Comparison of ENCODE assay signal across 9 mouse cellular contexts in the genomic region with DNA sequence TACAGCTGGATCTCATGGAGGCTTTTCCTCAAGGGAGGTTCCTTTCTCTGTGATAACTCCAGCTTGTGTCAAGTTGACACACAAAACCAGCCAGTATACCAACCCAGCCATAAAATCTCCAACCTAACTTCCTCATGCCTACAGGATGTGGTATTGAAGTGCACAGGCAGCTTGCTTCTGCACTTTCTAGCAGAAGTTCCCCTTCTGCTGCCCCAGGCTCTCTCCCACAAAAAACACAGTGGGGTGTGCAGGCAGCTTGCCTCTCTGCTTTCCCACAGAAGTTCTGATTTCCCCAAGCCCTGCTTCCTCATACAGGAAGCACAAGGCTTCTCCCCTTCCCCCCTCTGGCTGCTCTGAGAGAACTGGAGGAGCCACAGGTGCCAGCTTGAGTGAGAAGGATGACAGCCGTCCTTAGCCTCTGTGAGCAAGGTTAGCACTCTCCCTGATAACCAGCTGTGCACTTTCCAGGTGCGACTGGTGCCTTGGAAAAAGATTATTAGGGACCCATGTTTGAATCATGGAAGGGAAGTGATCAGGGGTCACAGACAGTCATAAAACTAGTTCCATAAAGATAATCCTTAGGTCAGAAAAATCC. TPM values are rescaled to one million over a fixed set of nuclear protein-coding genes. Genes with fewer than 3 reads are reported as not detected.
DNase-seq lines count a peak whose midpoint lies in the region; ATAC-seq and TF ChIP-seq lines count a peak whose summit lies in the region.
"Had no signal": no experiment of that assay in that cellular context is flagged by ENCODE, and none has a peak within 500 bp of the region (broad histone marks: within the 10 kb centered on the region; RNA-seq: fewer than 3 reads in every experiment).

No protein-coding gene starts in this region.

- no peak for ATAC-seq in lung, embryonic 14.5 days (ENCODE audit: insufficient read depth)

- WGBS in lung, embryonic 14.5 days = 31% methylated on average over 2 of the region's 2 CpGs
- WGBS in hindbrain, embryonic 10.5 days = 66% methylated on average over 2 of the region's 2 CpGs

- no peak overlapping the region for H3K27ac ChIP-seq in lung, embryonic 14.5 days (ENCODE audit: low read depth)
- H3K27ac ChIP-seq in hindbrain, embryonic 10.5 days = no peak overlapping the region

- no peak overlapping the region for H3K4me3 ChIP-seq in lung, embryonic 14.5 days (ENCODE audit: low read depth, low read length)
- H3K4me3 ChIP-seq in hindbrain, embryonic 10.5 days = no peak overlapping the region

- DNase-seq in adrenal gland, adult 8-10 months = peak; percentile 6
- no peak for DNase-seq in adrenal gland, postnatal 25 days
- DNase-seq in spleen, postnatal 36 days (ENCODE audit: low spot score in 2 of 2) = peak; percentile 23 to 31
- no peak for DNase-seq in spleen, adult 12 weeks (ENCODE audit: low spot score)
- peak; percentile 10 for DNase-seq in lung, embryonic 14.5 days
- DNase-seq in thymus, postnatal 36 days = peak; percentile 6 to 29
- DNase-seq in B cell, adult 2 months = no peak
- DNase-seq in hindbrain, embryonic 10.5 days (ENCODE audit: low spot score) = no peak

- no peaks in the 10 kb centered on the region for H3K36me3 ChIP-seq in lung, embryonic 14.5 days (ENCODE audit: insufficient read depth)
- H3K36me3 ChIP-seq in hindbrain, embryonic 10.5 days = no peaks in the 10 kb centered on the region

- H3K27me3 ChIP-seq in lung, embryonic 14.5 days (ENCODE audit: insufficient read depth, low read length) = no peaks in the 10 kb centered on the region
- no peaks in the 10 kb centered on the region for H3K27me3 ChIP-seq in hindbrain, embryonic 10.5 days (ENCODE audit: insufficient read depth, poor library complexity, severe bottlenecking)

- no peak overlapping the region for H3K9ac ChIP-seq in lung, embryonic 14.5 days

- no peak overlapping the region for H3K4me2 ChIP-seq in lung, embryonic 14.5 days

- no peak for TF ChIP-seq CTCF in lung, embryonic 14.5 days (IDR thresholded peaks at IDR 0.05; ENCODE audit: low read depth)

- H3K4me1 ChIP-seq in lung, embryonic 14.5 days (ENCODE audit: insufficient read depth) = no peaks in the 10 kb centered on the region
- no peaks in the 10 kb centered on the region for H3K4me1 ChIP-seq in hindbrain, embryonic 10.5 days (replicated peaks)

- no peaks in the 10 kb centered on the region for H3K9me3 ChIP-seq in lung, embryonic 14.5 days (ENCODE audit: low read depth, low read length)
- H3K9me3 ChIP-seq in hindbrain, embryonic 10.5 days = no peaks in the 10 kb centered on the region

RNA-seq across cellular contexts. Expression of gene Cpb1, which starts 29.3 kb away (rescaled TPM):
- total RNA-seq in adrenal gland, adult 8-10 months (2022) = 10 to 100 TPM in 2 of 4 experiments, 1 to 10 TPM in 2; 5.9 to 10.3 (median 8.5) TPM
- 4.3 and 5.1 TPM in 2 replicates for total RNA-seq in adrenal gland, postnatal 25 days (2021)
- polyA plus RNA-seq in lung, embryonic 14.5 days (2014; fragmentation: Nextera tagmentation; extraction: Ambion mirVana) = 3.5 and 4.5 TPM in 2 replicates
- polyA plus RNA-seq in hindbrain, embryonic 10.5 days (2016; fragmentation: Nextera tagmentation; extraction: Ambion mirVana) = 0.10 TPM in 1 of 2 replicates, not detected in the other
- total RNA-seq: heart, adult 18-20 months had no signal

Comparison
In these comparisons a context has a peak if more than half of its experiments do, and no peak if none do; other contexts are left out.
1. DNase-seq: peak in adrenal gland, adult 8-10 months (single experiment), spleen, postnatal 36 days (2 of 2), lung, embryonic 14.5 days (single experiment) and thymus, postnatal 36 days (2 of 2); none in adrenal gland, postnatal 25 days (single experiment), spleen, adult 12 weeks (single experiment), B cell, adult 2 months (0 of 2) and hindbrain, embryonic 10.5 days (single experiment).